Mouse (Mus musculus) C2C12 (cell line): ENCODE measurements around the gene Bcl11a.

ENCODE experiments used
- CEBPB ChIP-seq: IDR thresholded peaks from one replicate; pipeline ENCODE4 v1.6.1; 2011; ENCODE audit warnings: low read depth, mild to moderate bottlenecking, control low read depth, moderate library complexity
- CTCF ChIP-seq: IDR thresholded peaks from one replicate; pipeline ENCODE4 v1.5.1; 2011; ENCODE audit not compliant: control insufficient read depth, insufficient read depth, insufficient read length
- MAX ChIP-seq: IDR thresholded peaks from one replicate; pipeline ENCODE4 v1.6.1; 2011; ENCODE audit warnings: mild to moderate bottlenecking, control low read depth
- MYOG ChIP-seq: IDR thresholded peaks from one replicate; pipeline ENCODE4 v1.6.1; 2011; ENCODE audit not compliant: control insufficient read depth, insufficient read length; ENCODE audit errors: extremely low read depth
- USF1 ChIP-seq: IDR thresholded peaks from one replicate; pipeline ENCODE4 v1.6.1; 2011; ENCODE audit warnings: low read depth, mild to moderate bottlenecking, control low read depth, moderate library complexity

DNA sequence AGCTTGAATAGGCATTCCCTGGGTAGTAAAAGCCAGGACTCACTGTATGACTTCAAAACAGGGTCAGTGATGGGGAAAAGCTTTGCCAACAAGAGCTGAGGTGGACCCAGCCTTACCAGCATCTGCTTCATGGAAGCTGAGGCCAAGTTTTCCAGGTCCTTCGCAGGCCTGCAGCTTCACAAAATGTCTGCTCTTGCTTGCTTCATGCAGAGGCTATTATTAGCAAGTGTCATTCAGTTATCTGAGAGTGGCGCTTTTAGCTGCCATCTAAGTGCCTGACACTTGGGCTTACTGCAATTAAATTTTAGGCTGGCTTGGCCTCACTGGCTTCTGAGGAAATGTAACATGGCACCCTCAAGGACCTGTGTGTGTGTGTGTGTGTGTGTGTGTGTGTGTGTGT is 32.3 kb downstream of the Bcl11a start:
- TF ChIP-seq MAX (no peak), CTCF (no peak), MYOG (no peak), USF1 (no peak), CEBPB (no peak)
